Mouse (Mus musculus) bone marrow, adult 2 months (tissue): ENCODE results near the gene Gm43302.

ENCODE experiments used
- CTCF ChIP-seq: fragments of 200-500 bp; IDR thresholded peaks from 2 replicates; pipeline ENCODE4 v1.5.1; 2011; ENCODE audit warnings: low read length, control low read depth; ENCODE audit not compliant: control insufficient read depth, insufficient read depth
- POLR2A ChIP-seq: fragments of 200-500 bp; IDR thresholded peaks from 2 replicates; pipeline ENCODE4 v1.6.1; 2011; ENCODE audit warnings: low read depth, mild to moderate bottlenecking, control low read depth, low read length, borderline replicate concordance; ENCODE audit not compliant: control insufficient read depth

GRCm38 (mm10) chr5:105301531-105301930, 8.0 kb upstream of the Gm43302 start:
- no peak for TF ChIP-seq POLR2A
- TF ChIP-seq CTCF, result no peak
